Mouse (Mus musculus) bone marrow macrophage, adult 2 months (primary cell): ENCODE data around the gene Nkd1.

Experiments used
- CTCF ChIP-seq: IDR thresholded peaks from 2 replicates; pipeline ENCODE4 v1.5.1; 2012; ENCODE audit warnings: low read depth, mild to moderate bottlenecking, low read length, moderate library complexity
- POLR2A ChIP-seq: IDR thresholded peaks from 2 replicates; pipeline ENCODE4 v1.6.1; 2012; ENCODE audit warnings: mild to moderate bottlenecking, low read depth, low read length, borderline replicate concordance

DNA sequence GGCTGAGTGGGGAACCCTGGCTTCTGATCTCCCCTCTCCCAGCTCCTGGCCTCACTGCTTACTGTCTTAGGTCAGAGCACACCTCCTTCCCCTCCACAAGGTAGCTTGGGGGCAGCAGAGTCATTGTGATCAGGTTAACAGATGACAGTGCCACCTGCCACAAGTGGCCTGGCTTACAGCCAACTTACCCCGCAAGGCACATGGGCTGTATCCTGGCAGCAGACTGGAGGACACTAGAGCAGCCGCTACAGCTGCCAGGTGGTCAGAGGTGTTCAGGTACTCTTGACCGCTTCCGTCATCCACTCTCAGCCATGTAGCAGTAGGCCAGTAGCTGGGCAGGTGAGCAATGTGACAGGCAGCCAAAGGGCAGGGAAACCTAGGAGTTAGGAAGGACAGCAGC lies 45.0 kb downstream of the Nkd1 start:
- TF ChIP-seq CTCF: no peak
- no peak for TF ChIP-seq POLR2A
